Mouse (Mus musculus) brain, embryonic 14.5 days (tissue): ENCODE results near the gene Cidec.

Source experiments
- CTCF ChIP-seq: fragments of 200-500 bp; IDR thresholded peaks from 2 replicates; pipeline ENCODE4 v1.5.1; 2012; ENCODE audit warnings: inconsistent platforms, mild to moderate bottlenecking, moderate library complexity, borderline replicate concordance; ENCODE audit not compliant: insufficient read depth, insufficient read length; ENCODE audit errors: extremely low read depth
- POLR2A ChIP-seq: fragments of 200-500 bp; IDR thresholded peaks from 2 replicates; pipeline ENCODE4 v1.6.1; 2012; ENCODE audit warnings: mild to moderate bottlenecking, inconsistent platforms, borderline replicate concordance; ENCODE audit not compliant: poor library complexity, insufficient read depth, insufficient read length, severe bottlenecking; ENCODE audit errors: extremely low read depth

- no peak for TF ChIP-seq CTCF
- no peak for TF ChIP-seq POLR2A
Measured at GRCm38 (mm10) chr6:113434691-113435090, 869 bp downstream of the Cidec start.
